Mouse (Mus musculus): ENCODE data around the gene Ptges.

Ptges gene

DNA sequence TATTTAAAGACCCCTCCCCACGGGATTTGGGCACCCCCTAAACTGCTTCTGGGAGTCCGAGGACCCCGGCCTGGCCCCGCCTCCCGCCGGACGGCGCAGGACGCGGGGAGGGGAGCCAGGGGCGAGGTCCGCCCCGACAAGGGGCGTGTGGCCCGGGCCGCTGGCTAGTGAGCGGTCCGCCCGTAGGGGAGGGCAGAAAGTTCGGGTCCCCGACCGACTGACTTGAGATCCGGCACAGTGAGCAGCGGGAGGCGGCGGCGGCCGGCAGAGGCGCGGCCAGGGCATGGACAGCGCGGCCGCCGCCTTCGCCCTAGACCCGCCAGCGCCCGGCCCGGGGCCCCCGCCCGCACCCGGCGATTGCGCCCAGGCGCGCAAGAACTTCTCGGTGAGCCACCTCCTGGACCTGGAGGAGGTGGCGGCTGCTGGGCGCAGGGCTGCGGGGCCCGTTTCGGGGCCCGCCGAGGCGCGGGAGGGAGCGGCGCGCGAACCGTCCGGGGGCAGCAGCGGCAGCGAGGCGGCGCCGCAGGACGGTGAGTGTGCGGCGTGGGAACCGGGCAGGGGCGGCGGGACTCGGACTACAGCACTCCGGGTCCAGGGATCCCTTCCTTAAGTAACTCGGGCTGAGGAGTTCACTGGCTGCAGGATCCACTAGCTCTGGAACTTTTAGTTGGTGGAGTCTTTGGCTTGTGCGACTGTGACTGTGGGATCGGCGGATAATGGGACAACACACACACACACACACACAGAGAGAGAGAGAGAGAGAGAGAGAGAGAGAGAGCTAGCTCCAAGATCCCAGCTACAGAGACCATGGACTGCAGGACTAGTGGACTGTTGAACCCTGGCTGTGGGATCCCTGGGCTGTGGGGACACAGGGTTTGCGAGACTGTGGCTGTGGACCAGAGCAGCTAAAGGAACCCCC lies 84.3 kb downstream of the Ptges start:
- no peak for DNase-seq

DNA sequence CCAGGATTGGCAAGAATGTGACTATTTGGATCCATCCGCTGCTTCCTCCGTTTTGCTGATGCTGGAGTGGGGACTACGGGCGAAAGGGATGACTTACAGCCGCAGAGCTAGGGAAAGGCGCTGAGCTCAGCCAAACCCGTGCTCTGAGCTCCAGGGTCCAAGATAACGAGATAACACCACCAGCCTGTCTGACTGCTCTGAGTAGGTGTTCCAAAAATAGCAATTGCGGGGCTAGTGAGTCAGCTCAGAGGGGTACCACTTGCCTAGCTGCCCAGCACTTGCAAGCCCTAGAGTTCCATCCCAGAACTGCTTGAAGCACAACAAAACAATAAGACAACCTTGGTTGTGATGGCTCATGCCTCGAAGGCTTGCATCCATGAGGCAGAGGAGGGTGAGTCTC lies 87.0 kb downstream of the Ptges start:
- DNase-seq = no peak
